Mouse (Mus musculus) forebrain, embryonic 16.5 days (tissue): ENCODE data around the gene Ap1g2. TPM values are rescaled to one million over a fixed set of nuclear protein-coding genes. Genes with fewer than 3 reads are reported as not detected.

Experiments
- ATAC-seq: fragments of 200-750 bp; cut with Nextera tagmentation; 2 replicates; pipeline ENCODE4 v1.8.0; 2017; ENCODE audit warnings: mild to moderate bottlenecking, moderate library complexity
- H3K27ac ChIP-seq: fragments of 300-500 bp; sonication (generic); 2 replicates; pipeline ENCODE4 v1.5.1; 2014; ENCODE audit warnings: low read length, control low read depth
- H3K27me3 ChIP-seq: fragments of 300-500 bp; sonication (generic); replicated peaks from 2 replicates; pipeline ENCODE4 v1.6.1; 2014; ENCODE audit warnings: low read length; ENCODE audit not compliant: control insufficient read depth, insufficient read depth
- H3K36me3 ChIP-seq: fragments of 300-500 bp; sonication (generic); 2 replicates; pipeline ENCODE4 v1.6.1; 2014; ENCODE audit not compliant: control insufficient read depth, insufficient read depth
- H3K4me1 ChIP-seq: fragments of 300-500 bp; sonication (generic); replicated peaks from 2 replicates; pipeline ENCODE4 v1.6.1; 2014; ENCODE audit warnings: low read length; ENCODE audit not compliant: control insufficient read depth, insufficient read depth
- H3K4me2 ChIP-seq: fragments of 300-500 bp; sonication (generic); 2 replicates; pipeline ENCODE4 v1.6.1; 2014; ENCODE audit warnings: mild to moderate bottlenecking, low read length, control low read depth
- H3K4me3 ChIP-seq: fragments of 300-500 bp; sonication (generic); replicated peaks from 2 replicates; pipeline ENCODE4 v1.5.1; 2014; ENCODE audit warnings: mild to moderate bottlenecking, low read length, control low read depth
- H3K9ac ChIP-seq: fragments of 300-500 bp; sonication (generic); replicated peaks from 2 replicates; pipeline ENCODE4 v1.6.1; 2014; ENCODE audit warnings: low read depth, low read length, control low read depth
- H3K9me3 ChIP-seq: fragments of 300-500 bp; sonication (generic); 2 replicates; pipeline ENCODE4 v1.6.1; 2016; ENCODE audit warnings: low read length; ENCODE audit not compliant: control insufficient read depth
- WGBS: fragments of 180-500 bp; shearing (Covaris S2); extraction: QIAGEN DNeasy Blood & Tissue Kit; methylation state at CpG from one replicate; pipeline ENCODE4 v1.1.7; 2014; 5-methylcytosine and 5-hydroxymethylcytosine counted together
- polyA plus RNA-seq: library from polyadenylated mRNA; unstranded; fragments of >200 nt; fragmentation: Nextera tagmentation; extraction: Ambion mirVana; gene quantifications from 2 replicates; pipeline ENCODE4 v1.2.1, GENCODE M21; 2015

Gene Ap1g2
- polyA plus RNA-seq, 1 experiment from 2014 or later, result 16.5 TPM

GRCm38 (mm10) chr14:55135676-55136075, 29.3 kb upstream of the Ap1g2 start:
- H3K4me2 ChIP-seq, result no peak overlapping the region
- no peak overlapping the region for H3K4me3 ChIP-seq
- H3K36me3 ChIP-seq, result no peaks in the 10 kb centered on the region
- ATAC-seq, result no peak
- H3K27me3 ChIP-seq, result no peaks in the 10 kb centered on the region
- WGBS, result 56% methylated on average over 8 of the region's 8 CpGs
- no peaks in the 10 kb centered on the region for H3K9me3 ChIP-seq
- H3K9ac ChIP-seq, result no peak overlapping the region
- H3K4me1 ChIP-seq, result no peaks in the 10 kb centered on the region
- H3K27ac ChIP-seq, result no peak overlapping the region

- H3K9me3 ChIP-seq, result no peaks in the 10 kb centered on the region
- H3K4me1 ChIP-seq, result peaks cover 8% of the 10 kb centered on the region
- no peak overlapping the region for H3K9ac ChIP-seq
- no peak overlapping the region for H3K27ac ChIP-seq
- H3K4me3 ChIP-seq, result no peak overlapping the region
- no peak overlapping the region for H3K4me2 ChIP-seq
- 79% methylated on average over 7 of the region's 7 CpGs for WGBS
- no peaks in the 10 kb centered on the region for H3K36me3 ChIP-seq
- H3K27me3 ChIP-seq, result no peaks in the 10 kb centered on the region
- no peak for ATAC-seq
These were observed 20.1 kb upstream of the Ap1g2 start for GRCm38 (mm10) chr14:55126521-55126920.

GRCm38 (mm10) chr14:55125711-55126110, 19.3 kb upstream of the Ap1g2 start:
- Histone ChIP-seq H3K27me3 (no peaks in the 10 kb centered on the region), H3K9me3 (no peaks in the 10 kb centered on the region), H3K27ac (no peak overlapping the region), H3K4me3 (no peak overlapping the region), H3K36me3 (no peaks in the 10 kb centered on the region), H3K4me1 (peaks cover 8% of the 10 kb centered on the region), H3K4me2 (no peak overlapping the region), H3K9ac (no peak overlapping the region)
- WGBS, result 83% methylated on average over 5 of the region's 5 CpGs
- no peak for ATAC-seq

- Histone ChIP-seq H3K27ac (no peak overlapping the region), H3K4me3 (no peak overlapping the region), H3K9me3 (no peaks in the 10 kb centered on the region), H3K4me1 (peaks cover 10% of the 10 kb centered on the region), H3K4me2 (peak overlapping the region; percentile 14; the same call in 1 of the 2 replicates), H3K9ac (0 out of 2 replicates have a peak overlapping the region, but pooled peaks have one; percentile 14), H3K27me3 (no peaks in the 10 kb centered on the region), H3K36me3 (no peaks in the 10 kb centered on the region)
- ATAC-seq, result peak; percentile 13
- WGBS, result 15% methylated on average over 8 of the region's 8 CpGs
These were observed 16.0 kb upstream of the Ap1g2 start for GRCm38 (mm10) chr14:55122359-55122758.

GRCm38 (mm10) chr14:55121947-55122346, 15.6 kb upstream of the Ap1g2 start:
- Histone ChIP-seq H3K4me2 (peak overlapping the region; percentile 14; the same call in 1 of the 2 replicates), H3K9ac (0 out of 2 replicates have a peak overlapping the region, but pooled peaks have one; percentile 14), H3K27me3 (no peaks in the 10 kb centered on the region), H3K36me3 (no peaks in the 10 kb centered on the region), H3K4me1 (peaks cover 14% of the 10 kb centered on the region), H3K27ac (no peak overlapping the region), H3K4me3 (no peak overlapping the region), H3K9me3 (no peaks in the 10 kb centered on the region)
- 9% methylated on average over 5 of the region's 5 CpGs for WGBS
- peak; percentile 57 for ATAC-seq

- Histone ChIP-seq H3K9ac (no peak overlapping the region), H3K4me1 (peaks cover 19% of the 10 kb centered on the region), H3K27me3 (no peaks in the 10 kb centered on the region), H3K36me3 (no peaks in the 10 kb centered on the region), H3K4me2 (no peak overlapping the region), H3K27ac (no peak overlapping the region), H3K4me3 (no peak overlapping the region), H3K9me3 (no peaks in the 10 kb centered on the region)
- ATAC-seq, result no peak
- 68% methylated on average over 4 of the region's 4 CpGs for WGBS
These were observed 13.2 kb upstream of the Ap1g2 start for GRCm38 (mm10) chr14:55119421-55120134.

- no peaks in the 10 kb centered on the region for H3K9me3 ChIP-seq
- H3K27ac ChIP-seq, result no peak overlapping the region
- H3K4me2 ChIP-seq, result no peak overlapping the region
- H3K4me3 ChIP-seq, result no peak overlapping the region
- H3K27me3 ChIP-seq, result no peaks in the 10 kb centered on the region
- H3K36me3 ChIP-seq, result no peaks in the 10 kb centered on the region
- 53% methylated on average over 4 of the region's 4 CpGs for WGBS
- no peak overlapping the region for H3K9ac ChIP-seq
- no peak for ATAC-seq
- peaks cover 27% of the 10 kb centered on the region for H3K4me1 ChIP-seq
These were observed 12.5 kb upstream of the Ap1g2 start for GRCm38 (mm10) chr14:55118852-55119251.

GRCm38 (mm10) chr14:55116425-55117200, 10.2 kb upstream of the Ap1g2 start, which contains the start of gene Jph4:
TSS of gene Jph4 (minus strand) at chr14:55116935.
- peak; percentile 67 for ATAC-seq
- no peaks in the 10 kb centered on the region for H3K9me3 ChIP-seq
- WGBS, result 7% methylated on average over 21 of the region's 21 CpGs

GRCm38 (mm10) chr14:55115846-55116245, 9.5 kb upstream of the Ap1g2 start:
- H3K4me2 ChIP-seq, result peak overlapping the region; percentile 82
- H3K9ac ChIP-seq, result peak overlapping the region; percentile 86
- ATAC-seq, result peak; percentile 19
- 0 out of 2 replicates have a peak, but pooled peaks cover 2% of the 10 kb centered on the region for H3K27me3 ChIP-seq
- H3K9me3 ChIP-seq, result no peaks in the 10 kb centered on the region
- WGBS, result 2% methylated on average over 8 of the region's 8 CpGs
- peaks cover 3% of the 10 kb centered on the region; the same call in 1 of the 2 replicates for H3K36me3 ChIP-seq
- H3K4me3 ChIP-seq, result peak overlapping the region; percentile 91
- H3K27ac ChIP-seq, result peak overlapping the region; percentile 96
- peaks cover 42% of the 10 kb centered on the region for H3K4me1 ChIP-seq

More at GRCm38 (mm10) chr14:55116425-55117200, 10.2 kb upstream of the Ap1g2 start, which contains the start of gene Jph4:
- Histone ChIP-seq H3K27me3 (0 out of 2 replicates have a peak, but pooled peaks cover 2% of the 10 kb centered on the region), H3K4me1 (peaks cover 38% of the 10 kb centered on the region), H3K27ac (peak within 1 kb of the TSS; percentile 96), H3K36me3 (peaks cover 3% of the 10 kb centered on the region; the same call in 1 of the 2 replicates), H3K9ac (peak within 1 kb of the TSS; percentile 86), H3K4me3 (peak within 1 kb of the TSS; percentile 91), H3K4me2 (peak within 1 kb of the TSS; percentile 82)
